Mouse (Mus musculus) right cerebral cortex, adult 18-20 months (tissue): ENCODE results near the gene Gabbr2.
"Not testable (repeated sequence)": the region's sequence is repeated elsewhere in the genome, so short reads cannot be mapped to it uniquely, and the experiment has no call there.

ENCODE experiments used
- DNase-seq: peaks from one replicate; pipeline ENCODE4 v3.0.0; 2022; ENCODE audit warnings: mixed read lengths

Gabbr2 gene

DNA sequence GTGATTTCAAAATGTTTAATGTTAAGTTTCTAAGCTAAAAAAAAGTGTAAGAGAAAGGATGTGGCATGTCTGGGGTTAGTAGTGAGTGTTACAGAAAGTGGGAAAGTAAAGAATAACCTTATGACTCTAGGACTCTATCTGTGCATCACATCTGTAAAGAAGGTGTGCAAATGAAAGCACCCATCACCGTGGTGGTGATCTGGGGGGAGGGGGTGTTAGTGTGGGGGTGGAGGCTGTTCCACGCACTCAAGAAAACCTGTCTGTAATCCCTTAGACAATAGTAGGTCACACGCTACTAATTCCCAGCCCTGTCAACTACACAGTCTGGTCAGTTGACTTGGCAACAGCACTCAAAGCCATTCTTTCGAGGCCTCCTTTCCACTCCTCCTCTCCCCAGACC is 350.4 kb downstream of the Gabbr2 start:
- no peak for DNase-seq

DNA sequence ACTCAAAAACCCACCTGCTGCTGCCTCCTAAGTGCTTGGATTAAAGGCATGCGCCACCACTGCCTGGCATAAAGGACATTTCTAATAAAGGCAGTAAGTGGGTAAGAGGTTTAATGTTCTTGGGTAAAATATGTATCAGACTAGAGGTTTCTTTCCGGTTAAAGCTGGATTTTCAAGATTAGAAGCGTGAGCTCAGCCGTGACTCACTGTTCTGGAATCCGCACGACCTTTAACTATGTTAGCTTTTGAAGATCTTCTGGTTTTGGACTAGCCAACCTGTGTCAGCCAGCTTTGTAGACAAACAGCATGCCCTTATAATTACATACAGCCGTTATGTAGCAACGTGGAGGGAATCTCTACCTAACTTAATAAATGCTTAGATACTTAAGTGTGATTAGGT is 351.8 kb downstream of the Gabbr2 start:
- no peak for DNase-seq

- DNase-seq: not testable (repeated sequence)
Measured at GRCm38 (mm10) chr4:46637250-46637649, 354.4 kb downstream of the Gabbr2 start.

DNA sequence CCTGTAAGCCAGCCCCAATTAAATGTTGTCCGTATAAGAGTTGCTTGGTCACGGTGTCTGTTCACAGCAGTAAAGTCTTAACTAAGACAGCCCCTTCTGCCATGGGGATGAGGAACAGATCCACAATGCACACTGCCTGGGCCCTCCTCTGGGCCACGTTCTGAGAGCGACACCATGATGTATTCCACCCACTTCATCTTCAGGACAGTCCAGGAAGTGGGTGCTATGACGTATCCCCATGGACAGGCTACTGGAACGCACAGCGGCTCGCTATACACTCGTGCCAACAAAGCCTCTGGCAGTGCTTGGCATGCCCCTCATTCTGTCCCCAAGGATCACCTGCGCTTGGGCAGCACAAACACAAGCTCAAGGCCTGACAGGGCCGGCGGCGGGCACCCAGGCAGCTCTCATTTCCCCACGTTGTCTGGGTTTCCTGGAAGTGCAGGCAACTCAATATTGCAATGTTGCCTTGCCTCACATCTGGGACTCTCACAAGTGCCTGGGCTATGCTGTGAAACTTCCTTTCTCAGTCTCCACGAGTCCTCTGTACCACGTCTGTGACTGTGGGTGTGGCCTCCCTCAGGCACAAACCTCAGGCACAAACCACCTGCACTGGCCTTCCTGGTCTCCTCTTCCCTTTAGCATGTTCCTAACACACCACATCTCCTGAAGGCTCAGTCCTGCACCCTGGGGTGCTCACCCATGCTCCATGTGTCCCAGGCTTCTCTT is 355.8 kb downstream of the Gabbr2 start:
- DNase-seq: peak; percentile 49

GRCm38 (mm10) chr4:46634881-46635280 is 356.8 kb downstream of the Gabbr2 start:
- DNase-seq: peak; percentile 32

GRCm38 (mm10) chr4:46633565-46633964 is 358.1 kb downstream of the Gabbr2 start:
- DNase-seq: not testable (repeated sequence)

GRCm38 (mm10) chr4:46632465-46632864 is 359.2 kb downstream of the Gabbr2 start:
- DNase-seq: no peak

DNA sequence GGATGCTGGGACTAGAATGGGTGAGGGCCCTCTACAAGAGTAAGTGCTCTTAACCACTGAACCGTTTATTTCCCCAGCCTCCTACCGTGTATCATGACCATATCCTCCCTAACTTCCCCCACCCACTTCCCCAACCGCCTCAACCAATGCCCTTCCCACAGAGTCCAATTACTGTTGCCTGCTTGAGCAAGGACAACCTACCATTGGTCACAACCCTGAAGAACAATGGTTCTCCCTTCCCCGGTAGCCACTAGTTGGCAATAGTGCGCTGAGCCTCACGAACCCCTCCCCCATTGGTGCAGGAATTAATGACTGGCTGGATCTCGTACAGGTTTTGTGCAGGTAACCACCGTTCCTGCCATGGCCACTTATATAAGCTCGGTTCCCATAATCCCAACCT is 361.3 kb downstream of the Gabbr2 start:
- no peak for DNase-seq

GRCm38 (mm10) chr4:46628873-46629272 is 362.8 kb downstream of the Gabbr2 start:
- no peak for DNase-seq

GRCm38 (mm10) chr4:46628081-46628480 is 363.6 kb downstream of the Gabbr2 start:
- no peak for DNase-seq

- DNase-seq: no peak
Measured at GRCm38 (mm10) chr4:46625101-46625500, 366.6 kb downstream of the Gabbr2 start.

GRCm38 (mm10) chr4:46623007-46623406 is 368.7 kb downstream of the Gabbr2 start:
- DNase-seq: no peak

GRCm38 (mm10) chr4:46620946-46621345 is 370.7 kb downstream of the Gabbr2 start:
- no peak for DNase-seq

DNA sequence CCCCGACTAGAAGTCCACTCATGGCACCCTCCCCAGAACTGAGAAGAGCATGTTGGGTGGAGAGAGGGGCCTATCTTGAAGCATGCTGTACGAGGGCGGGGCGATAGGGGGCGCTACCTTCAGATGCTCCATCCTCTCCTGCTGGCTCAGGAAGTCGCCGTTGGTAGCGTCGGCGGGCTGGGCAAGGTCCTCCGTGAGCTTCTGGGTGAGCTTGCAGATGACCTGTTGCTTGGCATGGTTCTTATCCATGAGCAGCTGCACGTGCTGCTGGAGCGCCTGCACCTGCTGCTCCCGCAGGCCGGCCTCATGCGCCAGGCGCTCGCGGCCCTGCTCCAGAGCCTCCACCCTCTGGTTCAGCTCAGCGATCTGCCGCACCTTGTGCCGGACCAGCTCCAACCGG is 371.3 kb downstream of the Gabbr2 start:
- no peak for DNase-seq

GRCm38 (mm10) chr4:46618196-46618817 is 373.4 kb downstream of the Gabbr2 start:
- no peak for DNase-seq

- no peak for DNase-seq
Measured at GRCm38 (mm10) chr4:46617408-46617807, 374.3 kb downstream of the Gabbr2 start.

- DNase-seq: no peak
Measured at GRCm38 (mm10) chr4:46614641-46615040, 377.0 kb downstream of the Gabbr2 start.

DNA sequence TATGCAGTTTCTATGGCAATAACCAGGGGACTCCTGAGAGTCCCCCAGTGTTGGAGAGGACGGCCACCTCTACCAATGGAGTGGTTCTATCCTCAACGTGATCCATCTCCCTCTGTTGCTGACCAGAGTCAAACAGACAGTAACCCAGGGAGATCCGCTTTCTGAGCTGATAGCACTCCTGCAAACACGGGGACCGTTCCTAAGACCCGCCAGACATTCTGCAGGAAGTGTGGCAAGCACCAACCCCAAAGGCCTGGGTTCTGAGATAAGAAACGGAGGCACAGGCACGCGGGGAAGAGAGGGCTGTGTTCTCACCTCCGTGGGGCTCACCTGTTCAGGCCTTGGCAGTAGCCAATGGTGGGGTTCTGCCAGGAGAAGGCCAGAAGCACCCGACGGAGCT is 378.1 kb downstream of the Gabbr2 start:
- DNase-seq: no peak
